Mouse (Mus musculus) urinary bladder, postnatal 10 days (tissue): ENCODE data around the gene Cd7.
"Not testable (repeated sequence)": the region's sequence is repeated elsewhere in the genome, so short reads cannot be mapped to it uniquely, and the experiment has no call there.

Source experiments
- DNase-seq: peaks from one replicate; pipeline ENCODE4 v3.0.0; 2022; ENCODE audit warnings: low spot score

The Cd7 gene

GRCm38 (mm10) chr11:121039302-121039701, at the start of gene Cd7:
Cd7 (minus strand) TSS chr11:121039418.
- DNase-seq: no peak

- no peak for DNase-seq
Observed at GRCm38 (mm10) chr11:121088997-121089396, 49.8 kb upstream of the Cd7 start.

GRCm38 (mm10) chr11:121086296-121086695, 47.1 kb upstream of the Cd7 start:
- DNase-seq: no peak

GRCm38 (mm10) chr11:121085181-121085580, 46.0 kb upstream of the Cd7 start:
- DNase-seq: no peak

GRCm38 (mm10) chr11:121082857-121083500, 43.8 kb upstream of the Cd7 start:
- no peak for DNase-seq

- DNase-seq: no peak
Observed at GRCm38 (mm10) chr11:121082250-121082649, 43.0 kb upstream of the Cd7 start.

- no peak for DNase-seq
Observed at GRCm38 (mm10) chr11:121081120-121081519, 41.9 kb upstream of the Cd7 start, which contains the start of gene Sectm1a. Sectm1a (minus strand) TSS chr11:121081220.

GRCm38 (mm10) chr11:121080330-121080729, 41.1 kb upstream of the Cd7 start:
- no peak for DNase-seq

- DNase-seq: no peak
Observed at GRCm38 (mm10) chr11:121075655-121076054, 36.4 kb upstream of the Cd7 start.

- DNase-seq: not testable (repeated sequence)
Observed at GRCm38 (mm10) chr11:121069662-121070061, 30.4 kb upstream of the Cd7 start.

- no peak for DNase-seq
Observed at GRCm38 (mm10) chr11:121067895-121068294, 28.7 kb upstream of the Cd7 start.

- DNase-seq: no peak
Observed at GRCm38 (mm10) chr11:121064197-121064596, 25.0 kb upstream of the Cd7 start.

GRCm38 (mm10) chr11:121063379-121063778, 24.2 kb upstream of the Cd7 start, which contains the start of gene Sectm1b:
Sectm1b (minus strand) TSS chr11:121063569.
- DNase-seq: no peak

- no peak for DNase-seq
Observed at GRCm38 (mm10) chr11:121061615-121062014, 22.4 kb upstream of the Cd7 start.

- not testable (repeated sequence) for DNase-seq
Observed at GRCm38 (mm10) chr11:121060401-121061067, 21.3 kb upstream of the Cd7 start.

GRCm38 (mm10) chr11:121059471-121059870, 20.3 kb upstream of the Cd7 start:
- DNase-seq: no peak

- DNase-seq: no peak
Observed at GRCm38 (mm10) chr11:121058956-121059355, 19.7 kb upstream of the Cd7 start.

GRCm38 (mm10) chr11:121058122-121058521, 18.9 kb upstream of the Cd7 start:
- no peak for DNase-seq

- DNase-seq: no peak
Observed at GRCm38 (mm10) chr11:121056536-121057236, 17.5 kb upstream of the Cd7 start.

GRCm38 (mm10) chr11:121053536-121053935, 14.3 kb upstream of the Cd7 start:
- peak; percentile 52 for DNase-seq

- DNase-seq: no peak
Observed at GRCm38 (mm10) chr11:121052387-121052786, 13.2 kb upstream of the Cd7 start.

- DNase-seq: no peak
Observed at GRCm38 (mm10) chr11:121051793-121052192, 12.6 kb upstream of the Cd7 start.

- DNase-seq: no peak
Observed at GRCm38 (mm10) chr11:121049840-121050239, 10.6 kb upstream of the Cd7 start.
